Mouse (Mus musculus) heart, postnatal 0 days (tissue): ENCODE results near the gene Stk38. TPM values are rescaled to one million over a fixed set of nuclear protein-coding genes. Genes with fewer than 3 reads are reported as not detected.

Source experiments
- ATAC-seq: fragments of 200-750 bp; cut with Nextera tagmentation; 2 replicates; pipeline ENCODE4 v1.8.0; 2017; ENCODE audit warnings: low read depth, moderate number of reproducible peaks, moderate library complexity; ENCODE audit not compliant: insufficient read depth
- DNase-seq: peaks from one replicate; pipeline ENCODE4 v3.0.0-alpha.2; 2016; ENCODE audit warnings: low spot score
- H3K27ac ChIP-seq: fragments of 300-500 bp; sonication (generic); 2 replicates; pipeline ENCODE4 v1.5.1; 2014; ENCODE audit warnings: low read depth, mild to moderate bottlenecking
- H3K27me3 ChIP-seq: fragments of 300-500 bp; sonication (generic); 2 replicates; pipeline ENCODE4 v1.6.1; 2014; ENCODE audit warnings: low read length, mixed read lengths; ENCODE audit not compliant: control insufficient read depth, insufficient read depth
- H3K36me3 ChIP-seq: fragments of 300-500 bp; sonication (generic); replicated peaks from 2 replicates; pipeline ENCODE4 v1.6.1; 2014; ENCODE audit warnings: low read length, mixed read lengths; ENCODE audit not compliant: control insufficient read depth, insufficient read depth
- H3K4me1 ChIP-seq: fragments of 300-500 bp; sonication (generic); 2 replicates; pipeline ENCODE4 v1.6.1; 2014; ENCODE audit warnings: antibody characterized with exemption; ENCODE audit not compliant: control insufficient read depth, insufficient read depth
- H3K4me2 ChIP-seq: fragments of 300-500 bp; sonication (generic); 2 replicates; pipeline ENCODE4 v1.6.1; 2014; ENCODE audit warnings: low read depth, mild to moderate bottlenecking, low read length, moderate library complexity
- H3K4me3 ChIP-seq: fragments of 300-500 bp; sonication (generic); 2 replicates; pipeline ENCODE4 v1.5.1; 2014; ENCODE audit warnings: low read depth, low read length
- H3K9ac ChIP-seq: fragments of 300-500 bp; sonication (generic); replicated peaks from 2 replicates; pipeline ENCODE4 v1.6.1; 2014; ENCODE audit warnings: low read depth, low read length, mixed read lengths
- H3K9me3 ChIP-seq: fragments of 300-500 bp; sonication (generic); replicated peaks from 2 replicates; pipeline ENCODE4 v1.6.1; 2016; ENCODE audit warnings: low read length; ENCODE audit not compliant: control insufficient read depth
- CTCF ChIP-seq: IDR thresholded peaks from 2 replicates; pipeline ENCODE4 v1.5.1; 2016; ENCODE audit warnings: antibody characterized with exemption, control low read depth, low read depth
- EP300 ChIP-seq: IDR thresholded peaks from 2 replicates; pipeline ENCODE4 v1.6.1; 2016; ENCODE audit warnings: antibody characterized with exemption, low read depth
- WGBS: fragments of 180-500 bp; shearing (Covaris S2); extraction: QIAGEN DNeasy Blood & Tissue Kit; methylation state at CpG from one replicate; pipeline ENCODE4 v1.1.7; 2014; 5-methylcytosine and 5-hydroxymethylcytosine counted together
- polyA plus RNA-seq: library from polyadenylated mRNA; unstranded; fragments of >200 nt; fragmentation: Nextera tagmentation; extraction: Ambion mirVana; gene quantifications from 2 replicates; pipeline ENCODE4 v1.2.1, GENCODE M21; 2015
- total RNA-seq: library from RNA; depleted of rRNA; stranded (reverse); fragments of >200 nt; gene quantifications from 2 replicates; pipeline ENCODE4 v1.2.3, GENCODE M21; 2014; ENCODE audit warnings: low replicate concordance; rRNA removed

Stk38 gene
- 49.8 and 50.1 TPM in 2 replicates for total RNA-seq
- 53.7 and 57.3 TPM in 2 replicates for polyA plus RNA-seq

GRCm38 (mm10) chr17:29007641-29008325, at the start of gene Stk38:
Gene Stk38 (minus strand): TSS chr17:29007995.
- no peaks in the 10 kb centered on the region for H3K9me3 ChIP-seq
- WGBS, result under 1% methylated on average over 60 of the region's 65 CpGs
- H3K4me1 ChIP-seq, result 0 out of 2 replicates have a peak, but pooled peaks cover 3% of the 10 kb centered on the region
- no peak for TF ChIP-seq CTCF
- TF ChIP-seq EP300, result no peak
- no peaks in the 10 kb centered on the region for H3K36me3 ChIP-seq
- H3K4me2 ChIP-seq, result peak within 1 kb of the TSS; percentile 81
- peak within 1 kb of the TSS; percentile 65 for H3K4me3 ChIP-seq
- peak within 1 kb of the TSS; percentile 82 for H3K9ac ChIP-seq
- H3K27ac ChIP-seq, result peak within 1 kb of the TSS; percentile 89
- ATAC-seq (peak; percentile 92), DNase-seq (peak; percentile 82)
- H3K27me3 ChIP-seq, result no peaks in the 10 kb centered on the region

- Histone ChIP-seq H3K9ac (no peak overlapping the region), H3K4me3 (no peak overlapping the region), H3K27me3 (no peaks in the 10 kb centered on the region), H3K27ac (no peak overlapping the region), H3K4me2 (no peak overlapping the region), H3K36me3 (no peaks in the 10 kb centered on the region), H3K9me3 (no peaks in the 10 kb centered on the region), H3K4me1 (peaks cover 11% of the 10 kb centered on the region)
- no peak for TF ChIP-seq CTCF
- TF ChIP-seq EP300, result no peak
- ATAC-seq (no peak), DNase-seq (no peak)
- WGBS, result 86% methylated on average over 11 of the region's 11 CpGs
Observed at GRCm38 (mm10) chr17:29057361-29057890, 49.6 kb upstream of the Stk38 start.

- no peaks in the 10 kb centered on the region for H3K27me3 ChIP-seq
- no peaks in the 10 kb centered on the region for H3K9me3 ChIP-seq
- H3K36me3 ChIP-seq, result no peaks in the 10 kb centered on the region
- H3K4me2 ChIP-seq, result peak overlapping the region; percentile 40
- DNase-seq, result peak; percentile 5
- ATAC-seq, result no peak
- H3K9ac ChIP-seq, result no peak overlapping the region
- peaks cover 9% of the 10 kb centered on the region for H3K4me1 ChIP-seq
- no peak overlapping the region for H3K4me3 ChIP-seq
- TF ChIP-seq CTCF, result no peak
- TF ChIP-seq EP300, result no peak
- 29% methylated on average over 8 of the region's 8 CpGs for WGBS
- H3K27ac ChIP-seq, result no peak overlapping the region
Observed at GRCm38 (mm10) chr17:29056699-29057151, 48.9 kb upstream of the Stk38 start.

GRCm38 (mm10) chr17:29056207-29056606, 48.4 kb upstream of the Stk38 start:
- Histone ChIP-seq H3K9me3 (no peaks in the 10 kb centered on the region), H3K9ac (no peak overlapping the region; the same call in 1 of the 2 replicates), H3K4me2 (peak overlapping the region; percentile 40; the same call in 1 of the 2 replicates), H3K36me3 (no peaks in the 10 kb centered on the region), H3K27ac (no peak overlapping the region), H3K4me1 (peaks cover 9% of the 10 kb centered on the region), H3K27me3 (no peaks in the 10 kb centered on the region), H3K4me3 (no peak overlapping the region)
- 40% methylated on average over 7 of the region's 7 CpGs for WGBS
- TF ChIP-seq CTCF (no peak), EP300 (no peak)
- DNase-seq (peak; percentile 5), ATAC-seq (no peak)

GRCm38 (mm10) chr17:29055586-29055985, 47.8 kb upstream of the Stk38 start:
- H3K36me3 ChIP-seq, result no peaks in the 10 kb centered on the region
- 63% methylated on average over 5 of the region's 5 CpGs for WGBS
- no peak for TF ChIP-seq CTCF
- TF ChIP-seq EP300, result no peak
- DNase-seq (peak; percentile 2), ATAC-seq (no peak)
- no peaks in the 10 kb centered on the region for H3K27me3 ChIP-seq
- H3K4me1 ChIP-seq, result peaks cover 15% of the 10 kb centered on the region
- no peaks in the 10 kb centered on the region for H3K9me3 ChIP-seq
- no peak overlapping the region for H3K4me2 ChIP-seq
- H3K27ac ChIP-seq, result no peak overlapping the region
- H3K9ac ChIP-seq, result no peak overlapping the region
- H3K4me3 ChIP-seq, result no peak overlapping the region
